Mouse (Mus musculus): Measurements from ENCODE around the gene Dvl1. TPM values are rescaled to one million over a fixed set of nuclear protein-coding genes. Genes with fewer than 3 reads are reported as not detected.

The Dvl1 gene
- total RNA-seq, 2 experiments from 2014 or later: 81.5 to 81.6 TPM

DNA sequence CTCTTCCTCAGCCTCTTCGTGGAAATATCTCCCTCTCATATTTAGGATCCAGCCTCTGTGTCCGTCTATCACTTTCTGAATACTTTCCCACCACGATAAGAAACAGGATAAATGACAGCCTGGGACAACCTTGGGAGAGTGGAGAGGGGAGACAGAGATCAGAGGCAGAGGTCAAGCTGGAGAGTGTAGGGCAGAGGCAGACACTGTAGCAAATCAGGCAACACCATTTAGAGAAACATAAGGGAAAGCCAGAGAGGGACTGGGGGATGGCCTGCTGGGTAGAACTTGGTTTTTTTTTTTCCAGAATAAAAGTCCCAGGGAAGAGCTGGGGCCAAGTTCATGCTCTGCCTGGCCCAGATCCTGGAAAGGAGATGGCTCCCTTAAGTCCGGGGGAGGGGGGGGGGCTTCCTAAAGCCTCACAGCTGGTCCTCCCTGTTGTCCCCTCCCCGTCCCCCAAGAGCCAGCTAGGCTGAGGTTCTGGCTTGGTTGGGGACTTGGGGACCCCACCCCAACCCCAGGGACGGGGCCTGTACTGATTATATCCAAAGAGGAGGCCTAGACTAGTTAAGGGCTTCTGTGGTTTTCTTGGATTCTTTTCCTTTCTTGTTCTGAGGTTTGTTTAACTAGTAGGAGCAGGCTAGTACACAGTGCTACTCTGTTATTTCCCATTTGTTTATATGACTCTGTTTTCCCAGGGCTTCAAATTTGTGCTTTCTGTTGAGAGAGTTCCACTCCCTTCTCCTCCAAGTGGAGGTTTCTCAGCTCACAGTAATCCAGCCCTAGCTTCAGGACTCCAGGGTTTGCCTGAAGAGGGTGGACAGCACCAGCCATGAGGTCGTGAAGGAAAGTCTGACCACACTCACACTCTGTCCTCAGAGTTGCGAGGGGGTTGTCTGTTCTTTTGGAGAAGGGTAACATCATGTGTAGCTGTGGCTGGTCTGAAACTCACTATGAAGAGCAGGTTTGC is 8.7 kb upstream of the Dvl1 start:
- no peak for DNase-seq (ENCODE audit: low spot score in 2 of 2)
- intact Hi-C loops (cut with DNase I): no loop called here

DNA sequence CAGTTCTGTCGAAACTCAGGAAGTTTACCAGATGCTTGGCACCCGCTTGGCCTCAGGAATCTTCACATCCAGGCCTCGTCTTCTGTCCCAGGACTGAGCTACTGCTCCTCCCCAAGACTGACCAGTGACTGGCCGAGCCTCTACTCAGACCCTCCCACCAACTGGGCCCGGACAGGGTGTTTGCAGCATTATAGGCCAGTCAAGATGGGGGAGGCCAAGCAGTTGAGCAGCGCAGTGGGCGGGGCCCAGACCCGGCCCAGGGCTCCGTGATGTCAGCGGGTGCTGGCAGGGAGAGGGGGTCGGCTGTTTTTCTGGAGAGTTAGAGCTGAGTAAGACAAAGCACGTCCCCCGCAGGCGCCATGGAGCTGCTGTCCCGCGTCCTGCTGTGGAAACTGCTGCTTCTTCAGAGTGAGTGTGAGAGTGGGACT is 7.7 kb upstream of the Dvl1 start, which contains the start of gene Mxra8:
Gene Mxra8 (plus strand): TSS at position 198 of the 428 bp plus-strand sequence.
- peak in 1 of 2 experiments; percentile 41 for DNase-seq (ENCODE audit: low spot score in 2 of 2)
- intact Hi-C loops (cut with DNase I): no loop called here

DNA sequence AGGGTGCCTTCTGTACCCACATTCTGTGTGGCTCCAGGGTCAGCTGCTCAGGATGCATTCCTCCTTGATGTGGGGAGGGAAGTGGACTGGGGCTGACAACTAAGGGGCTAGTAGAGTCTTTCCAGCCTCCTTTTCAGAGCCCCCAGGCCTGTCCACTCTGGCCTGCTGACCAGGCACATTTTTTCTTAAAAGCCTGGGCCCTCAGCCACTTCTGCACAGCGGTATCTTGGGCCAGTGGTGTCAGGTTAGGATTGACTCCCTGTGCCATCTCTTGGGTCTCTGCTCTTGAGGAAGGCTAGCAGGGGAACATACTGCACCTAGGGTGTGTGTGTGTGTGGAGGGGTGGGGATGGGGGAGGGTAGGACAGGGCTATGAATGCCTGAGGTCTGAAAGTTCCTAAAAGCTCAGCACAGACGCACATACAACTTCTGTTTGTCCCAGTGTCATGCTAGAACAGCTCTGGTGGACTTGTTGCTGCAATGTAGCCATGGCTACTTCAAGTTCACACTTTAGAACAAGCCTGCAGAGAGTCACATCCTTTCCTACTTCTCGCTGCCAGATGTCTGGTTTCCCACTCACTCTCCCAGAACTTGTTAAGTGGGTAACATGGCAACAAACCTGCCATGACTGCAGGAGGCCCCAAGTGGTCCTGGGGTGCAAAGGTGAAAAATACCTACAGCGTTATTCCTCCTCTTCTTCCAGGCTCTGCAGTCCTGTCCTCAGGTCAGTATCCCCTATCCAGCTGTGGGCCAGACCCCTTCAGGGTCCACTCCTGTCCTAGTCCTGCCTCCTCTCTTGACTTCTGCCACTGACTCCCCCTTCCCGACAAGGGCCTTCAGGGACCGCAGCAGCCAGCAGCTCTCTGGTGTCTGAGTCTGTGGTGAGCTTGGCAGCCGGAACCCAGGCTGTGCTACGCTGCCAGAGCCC is 6.9 kb upstream of the Dvl1 start:
- intact Hi-C loops (cut with DNase I): no loop called here

DNA sequence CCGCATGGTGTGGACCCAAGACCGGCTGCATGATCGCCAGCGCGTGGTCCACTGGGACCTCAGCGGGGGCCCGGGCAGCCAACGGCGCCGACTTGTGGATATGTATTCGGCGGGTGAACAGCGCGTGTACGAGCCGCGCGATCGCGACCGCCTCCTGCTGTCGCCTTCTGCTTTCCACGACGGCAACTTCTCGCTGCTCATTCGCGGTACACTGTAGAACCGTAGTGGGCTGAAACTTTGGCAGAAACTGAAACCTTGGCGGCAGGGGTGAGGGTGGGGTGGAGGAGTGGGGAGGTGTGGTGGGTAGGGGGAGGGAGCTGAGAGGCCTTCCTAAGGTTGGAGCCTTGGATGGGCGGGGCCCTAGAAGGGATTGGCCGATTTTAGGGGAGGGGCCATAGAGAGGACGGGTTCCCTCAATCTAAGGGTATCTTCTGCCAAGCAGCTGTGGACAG is 6.2 kb upstream of the Dvl1 start:
- peak in 1 of 2 experiments; percentile 62 for DNase-seq (ENCODE audit: low spot score in 2 of 2)
- intact Hi-C loops (cut with DNase I): no loop called here

More for the DNA sequence above, 6.9 kb upstream of the Dvl1 start:
- peak in 1 of 2 experiments; percentile 59 for DNase-seq (ENCODE audit: low spot score in 2 of 2)

DNA sequence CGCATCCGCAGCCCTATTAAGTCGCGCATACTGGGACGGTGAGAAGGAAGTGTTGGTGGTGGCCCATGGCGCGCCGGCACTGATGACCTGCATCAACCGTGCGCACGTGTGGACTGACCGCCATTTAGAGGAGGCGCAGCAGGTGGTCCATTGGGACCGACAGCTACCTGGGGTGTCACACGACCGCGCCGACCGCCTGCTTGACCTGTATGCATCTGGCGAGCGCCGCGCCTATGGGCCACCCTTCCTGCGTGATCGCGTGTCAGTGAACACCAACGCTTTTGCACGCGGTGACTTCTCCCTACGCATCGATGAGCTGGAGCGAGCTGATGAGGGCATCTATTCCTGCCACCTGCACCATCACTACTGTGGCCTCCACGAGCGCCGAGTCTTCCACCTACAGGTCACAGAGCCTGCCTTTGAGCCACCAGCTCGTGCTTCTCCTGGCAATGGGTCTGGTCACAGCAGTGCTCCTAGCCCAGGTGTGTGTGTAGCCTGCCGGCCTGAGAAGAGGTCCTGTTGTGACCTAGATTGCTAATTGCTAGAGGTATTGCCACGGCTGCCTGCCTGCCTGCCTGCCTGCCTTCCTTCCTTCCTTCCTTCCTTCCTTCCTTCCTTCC is 5.4 kb upstream of the Dvl1 start:
- intact Hi-C loops (cut with DNase I): no loop called here

DNA sequence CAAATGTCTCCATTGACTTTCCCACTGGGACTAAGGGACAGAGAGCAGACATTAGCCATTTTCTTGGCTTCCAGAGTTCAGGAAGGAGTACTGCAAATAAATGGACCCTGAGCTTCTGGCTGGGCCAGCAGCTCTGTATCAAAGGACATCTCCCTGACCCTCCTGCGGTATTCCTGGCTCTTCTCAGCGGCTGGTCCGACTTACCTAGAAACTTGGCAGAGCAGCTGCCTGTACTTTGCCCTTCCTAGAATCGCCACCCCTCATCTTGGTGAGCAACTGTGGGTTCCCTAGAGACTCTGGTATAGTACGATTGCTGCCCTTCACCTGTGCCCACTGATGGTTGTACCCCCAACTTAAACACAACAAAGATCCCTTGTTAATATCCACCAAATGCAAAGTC is 4.0 kb upstream of the Dvl1 start:
- DNase-seq (ENCODE audit: low spot score in 2 of 2): no peak
- intact Hi-C loops (cut with DNase I): no loop called here

More for the DNA sequence above, 5.4 kb upstream of the Dvl1 start:
- no peak for DNase-seq (ENCODE audit: low spot score in 2 of 2)

DNA sequence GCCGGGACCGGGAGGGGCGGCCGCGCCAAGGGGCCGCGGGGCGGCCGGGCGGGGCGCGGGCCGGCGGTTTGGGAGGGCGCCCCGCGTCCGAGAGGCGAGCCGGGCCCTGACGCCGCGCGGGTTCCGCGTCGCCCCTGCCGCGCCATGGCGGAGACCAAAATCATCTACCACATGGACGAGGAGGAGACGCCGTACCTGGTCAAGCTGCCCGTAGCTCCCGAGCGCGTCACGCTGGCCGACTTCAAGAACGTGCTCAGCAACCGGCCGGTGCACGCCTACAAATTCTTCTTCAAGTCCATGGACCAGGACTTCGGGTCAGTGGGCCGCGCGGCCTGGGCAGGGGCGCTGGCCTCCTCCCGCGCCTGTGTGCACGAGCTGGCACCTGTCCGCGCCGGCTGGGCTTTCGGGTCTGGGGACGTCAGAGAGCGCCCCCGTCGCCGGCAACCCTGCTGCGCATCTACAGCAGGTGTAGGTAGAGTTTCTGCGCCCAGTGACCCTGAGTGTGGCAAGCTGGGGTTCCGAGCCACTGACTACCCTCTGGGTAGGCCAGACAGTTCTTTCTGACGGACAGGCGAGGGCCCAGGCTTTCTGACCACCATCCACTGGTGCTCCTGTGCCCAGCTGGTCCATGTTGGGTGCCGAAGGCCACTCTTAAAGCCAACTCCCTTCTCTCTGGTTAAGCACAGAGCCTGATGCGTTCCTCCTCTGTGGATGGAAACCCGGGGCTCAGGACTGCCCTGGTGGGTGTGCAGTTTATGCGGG is 570 bp downstream of the Dvl1 start:
- intact Hi-C loops (cut with DNase I): no loop called here
- DNase-seq (ENCODE audit: low spot score in 2 of 2): no peak

DNA sequence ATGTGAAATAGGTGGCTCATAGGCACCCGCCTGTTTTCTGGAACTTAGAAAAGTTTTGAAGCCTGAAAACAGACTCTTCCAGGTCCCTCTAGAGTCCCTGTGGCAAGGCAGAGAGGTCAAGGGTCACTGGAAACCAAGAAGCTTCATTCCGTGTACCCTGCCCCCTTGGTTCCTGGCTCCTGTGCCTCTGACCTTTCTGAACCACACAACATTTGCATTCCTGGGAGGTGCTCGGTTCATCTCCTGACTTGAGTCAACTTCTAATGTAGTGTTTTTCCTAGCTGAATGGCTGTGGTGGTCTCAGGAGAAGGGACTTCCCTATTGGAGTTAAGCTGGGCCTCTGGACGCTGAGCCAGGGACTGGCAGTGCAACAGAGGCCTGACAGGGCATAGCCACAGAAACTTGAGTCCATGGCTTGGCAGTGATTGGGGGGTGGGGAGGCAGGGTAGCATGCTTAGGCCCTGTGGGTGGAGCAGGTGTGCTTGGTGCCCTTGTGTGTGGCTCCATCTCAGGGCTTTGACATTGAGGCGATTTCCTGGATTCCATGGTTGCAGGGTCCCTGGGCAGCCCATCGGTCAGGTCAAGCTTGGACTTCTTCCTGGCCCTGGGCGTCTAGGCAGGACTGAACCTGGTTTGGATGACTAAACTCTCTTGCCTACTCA is 1.4 kb downstream of the Dvl1 start:
- DNase-seq (ENCODE audit: low spot score in 2 of 2): no peak
- intact Hi-C loops (cut with DNase I): no loop called here

DNA sequence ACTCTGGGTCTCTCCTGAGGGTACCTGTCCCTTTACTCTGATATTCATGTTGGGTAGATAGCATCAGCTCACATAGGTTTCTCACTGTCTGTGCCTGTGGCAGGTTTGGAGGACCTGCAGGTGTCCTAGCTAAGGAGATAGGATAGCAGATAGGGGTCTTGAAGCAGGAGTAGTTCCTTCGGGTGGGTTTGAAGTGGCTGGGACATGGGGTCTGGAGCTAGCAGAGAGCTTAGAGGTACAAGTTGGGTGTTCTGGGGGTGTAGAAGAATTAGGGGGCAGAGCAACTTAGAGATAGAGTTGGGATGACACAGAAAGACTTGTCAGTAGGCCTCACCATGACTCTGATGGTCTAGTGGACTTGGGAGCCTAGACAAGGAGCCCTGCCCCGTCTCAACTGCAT is 2.2 kb downstream of the Dvl1 start:
- intact Hi-C loops (cut with DNase I): no loop called here
- DNase-seq (ENCODE audit: low spot score in 2 of 2): no peak

DNA sequence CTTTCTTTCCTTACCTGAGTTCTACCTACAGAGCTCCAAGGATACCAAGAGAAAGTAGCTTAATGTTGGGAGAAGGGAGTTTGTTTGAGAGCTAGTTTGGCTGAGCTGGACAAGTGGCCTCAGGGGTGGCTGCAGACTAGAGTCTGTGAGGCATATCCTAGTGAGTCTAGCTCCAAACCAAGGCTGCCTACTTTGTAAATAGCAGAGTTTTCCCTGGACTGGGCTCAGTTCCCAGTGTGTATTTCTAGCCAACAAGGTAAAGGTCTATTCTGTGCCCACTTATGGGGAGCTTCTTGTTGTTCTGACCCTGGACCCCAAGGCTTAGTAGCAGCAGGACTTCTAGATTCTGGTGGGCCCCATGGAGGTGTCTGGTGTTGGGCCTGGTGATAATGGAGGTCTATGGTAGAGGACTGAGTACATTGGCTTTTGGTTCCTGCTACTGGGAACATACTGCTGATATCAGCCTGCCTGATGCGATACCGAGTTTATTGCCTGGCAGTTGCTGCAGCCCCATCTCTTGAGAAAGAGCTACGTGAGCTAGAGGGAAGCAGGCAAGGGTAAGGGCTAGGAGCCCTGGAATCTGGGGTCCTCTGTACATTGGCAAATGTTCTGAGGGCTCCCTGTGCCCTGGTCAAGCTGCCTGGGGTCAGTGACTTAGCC is 2.7 kb downstream of the Dvl1 start:
- intact Hi-C loops (cut with DNase I): no loop called here

DNA sequence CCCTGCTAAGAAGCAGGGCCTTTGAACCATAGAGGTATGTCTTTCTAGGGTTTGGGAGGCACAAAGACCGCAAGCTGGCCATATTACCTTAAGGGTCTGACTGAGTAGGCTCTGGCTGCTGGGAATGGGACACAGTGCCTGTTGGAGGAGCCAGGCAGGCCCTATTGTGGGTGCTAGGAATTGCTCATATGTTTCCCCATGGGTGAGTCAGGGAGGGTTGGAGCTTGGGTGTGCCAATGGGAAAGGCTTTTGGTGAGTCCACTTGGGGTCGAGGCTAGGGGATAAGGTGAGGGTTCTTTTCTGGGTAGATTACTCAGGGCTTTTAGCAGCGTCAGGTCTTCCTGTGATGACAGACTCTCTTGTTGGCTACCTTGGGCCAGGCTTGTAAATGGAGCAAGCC is 4.2 kb downstream of the Dvl1 start:
- DNase-seq (ENCODE audit: low spot score in 2 of 2): no peak
- intact Hi-C loops (cut with DNase I): no loop called here

More for the DNA sequence above, 2.7 kb downstream of the Dvl1 start:
- DNase-seq (ENCODE audit: low spot score in 2 of 2): no peak

DNA sequence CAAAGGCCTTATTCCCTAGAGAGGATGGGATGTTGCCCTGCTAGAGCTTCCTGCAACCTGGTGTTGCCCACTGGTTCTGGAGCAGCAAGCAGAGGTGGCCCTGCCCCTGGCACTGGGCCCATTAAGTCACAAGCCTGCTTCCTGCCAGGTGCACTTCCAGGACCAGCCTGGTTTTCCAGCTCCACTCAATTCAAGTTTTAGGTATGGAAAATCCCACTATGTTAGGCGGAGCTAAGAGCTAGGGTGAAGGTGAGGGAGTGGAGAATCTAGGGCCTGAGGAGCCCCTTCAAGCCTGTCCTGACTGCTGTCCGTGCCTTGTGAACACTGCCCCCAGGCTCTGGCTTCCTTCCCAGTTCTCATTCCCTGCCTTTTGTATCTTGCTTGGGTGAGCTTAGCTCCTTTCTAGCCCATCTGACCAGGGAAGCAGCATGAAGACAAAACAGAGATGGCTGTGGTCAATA is 4.8 kb downstream of the Dvl1 start:
- intact Hi-C loops (cut with DNase I): no loop called here
- DNase-seq (ENCODE audit: low spot score in 2 of 2): no peak

DNA sequence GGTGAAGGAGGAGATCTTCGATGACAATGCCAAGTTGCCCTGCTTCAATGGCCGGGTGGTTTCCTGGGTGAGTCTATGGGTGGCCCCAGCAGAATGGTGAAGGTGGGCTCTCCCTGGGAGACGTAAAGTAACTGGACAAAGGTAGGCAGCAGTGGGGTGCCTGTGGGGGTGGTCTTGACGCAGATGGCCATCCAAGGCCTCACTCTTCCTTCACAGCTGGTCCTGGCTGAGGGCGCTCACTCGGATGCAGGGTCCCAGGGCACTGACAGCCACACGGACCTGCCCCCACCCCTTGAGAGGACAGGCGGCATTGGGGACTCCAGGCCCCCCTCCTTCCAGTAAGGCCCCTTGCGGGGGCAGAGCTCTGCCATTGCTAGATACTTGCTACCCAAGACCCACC is 6.2 kb downstream of the Dvl1 start:
- DNase-seq (ENCODE audit: low spot score in 2 of 2): no peak
- intact Hi-C loops (cut with DNase I): no loop called here

DNA sequence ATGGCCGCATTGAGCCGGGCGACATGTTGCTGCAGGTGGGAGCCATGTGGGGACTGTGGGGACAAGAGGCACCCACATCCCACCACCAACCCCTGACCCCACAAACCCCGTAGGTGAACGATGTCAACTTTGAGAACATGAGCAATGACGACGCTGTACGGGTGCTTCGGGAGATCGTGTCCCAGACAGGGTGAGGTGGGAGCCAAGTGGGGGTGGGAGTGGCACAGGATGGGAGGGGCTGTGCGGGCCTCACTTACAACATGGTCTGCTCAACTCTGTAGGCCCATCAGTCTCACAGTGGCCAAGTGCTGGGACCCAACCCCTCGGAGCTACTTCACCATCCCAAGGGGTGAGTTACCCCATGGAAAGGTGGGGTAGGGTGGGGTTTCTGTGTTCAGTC is 7.8 kb downstream of the Dvl1 start:
- DNase-seq (ENCODE audit: low spot score in 2 of 2): no peak
- intact Hi-C loops (cut with DNase I): no loop called here

DNA sequence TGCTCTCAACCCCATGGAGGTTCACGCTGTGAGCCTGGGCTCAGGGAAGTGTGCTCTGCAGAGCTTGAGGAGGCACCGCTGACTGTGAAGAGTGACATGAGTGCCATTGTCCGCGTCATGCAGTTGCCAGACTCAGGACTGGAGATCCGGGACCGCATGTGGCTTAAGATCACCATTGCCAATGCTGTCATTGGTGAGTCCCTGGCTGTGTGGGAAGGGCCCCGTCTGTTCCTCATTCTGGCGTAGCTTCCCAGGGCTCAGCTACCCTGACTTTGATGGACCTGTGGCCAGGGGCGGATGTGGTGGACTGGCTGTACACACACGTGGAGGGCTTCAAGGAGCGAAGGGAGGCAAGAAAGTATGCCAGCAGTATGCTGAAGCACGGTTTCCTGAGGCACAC is 8.9 kb downstream of the Dvl1 start:
- intact Hi-C loops (cut with DNase I): no loop called here
- no peak for DNase-seq (ENCODE audit: low spot score in 2 of 2)

DNA sequence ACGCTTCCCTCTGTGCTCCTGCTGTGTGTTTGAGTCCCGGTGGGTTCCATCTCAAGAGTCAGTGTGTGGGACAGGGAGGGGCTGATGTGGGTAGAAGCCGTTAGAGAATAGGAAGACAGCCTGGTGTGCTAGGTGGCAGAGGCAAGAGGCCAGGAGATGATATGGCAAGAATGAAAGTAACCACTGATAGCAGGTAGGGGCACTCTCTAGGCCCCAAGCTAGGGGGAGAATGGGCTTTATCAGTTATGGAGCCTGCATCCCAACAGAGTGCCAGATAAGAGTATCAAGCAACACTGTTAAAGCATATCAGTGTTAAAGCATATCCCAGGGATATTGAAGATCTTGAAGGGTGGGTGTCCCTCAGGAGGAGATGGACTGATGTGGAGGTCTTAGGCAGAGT is 9.7 kb downstream of the Dvl1 start:
- intact Hi-C loops (cut with DNase I): no loop called here

DNA sequence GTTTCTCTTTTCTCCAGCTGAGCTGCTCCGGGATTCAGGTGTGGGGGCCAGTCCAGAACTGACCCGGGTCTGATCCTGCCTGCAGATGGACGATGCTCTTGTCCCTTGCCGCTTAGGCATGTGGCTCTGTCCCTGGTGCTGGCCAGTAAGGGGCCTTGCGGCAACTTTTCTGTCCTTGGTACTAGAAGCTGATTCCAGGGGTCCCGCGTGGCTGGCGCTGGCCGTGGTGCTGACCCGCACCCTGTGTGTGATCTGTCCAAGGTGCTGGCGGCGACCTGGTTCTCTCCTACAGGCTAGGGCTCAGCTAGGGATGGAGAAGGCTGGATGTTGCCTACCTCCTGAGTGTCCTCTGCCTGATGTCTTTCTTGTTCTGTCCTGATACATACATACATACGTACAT is 12.1 kb downstream of the Dvl1 start:
- intact Hi-C loops (cut with DNase I): no loop called here
- DNase-seq (ENCODE audit: low spot score in 2 of 2): no peak

More for the DNA sequence above, 9.7 kb downstream of the Dvl1 start:
- no peak for DNase-seq (ENCODE audit: low spot score in 2 of 2)

DNA sequence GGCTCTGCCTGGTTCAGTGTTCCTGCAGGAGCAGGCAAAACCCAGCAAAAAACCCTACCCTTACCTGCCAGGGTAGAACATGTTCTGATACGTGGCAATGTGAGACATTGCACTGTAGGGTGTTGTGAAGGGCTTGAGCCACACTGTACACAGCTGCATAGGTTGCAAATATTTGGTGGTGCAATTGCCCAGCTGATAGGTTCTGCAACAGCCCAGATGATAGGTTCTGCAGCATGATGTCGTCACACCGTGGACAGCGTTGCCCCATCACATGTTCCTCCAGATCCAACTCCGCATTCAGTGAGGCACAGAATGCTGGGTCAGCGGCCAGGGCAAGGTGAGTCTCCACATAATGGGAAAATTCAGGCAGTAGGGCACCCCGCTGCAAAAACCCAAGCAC is 14.6 kb downstream of the Dvl1 start:
- no peak for DNase-seq (ENCODE audit: low spot score in 2 of 2)
- intact Hi-C loops (cut with DNase I): no loop called here

Measured in left cerebral cortex, postnatal 14 days (tissue).